Mouse (Mus musculus) lung, embryonic 14.5 days (tissue): Measurements from ENCODE around the gene Lancl3. TPM values are rescaled to one million over a fixed set of nuclear protein-coding genes. Genes with fewer than 3 reads are reported as not detected.

Experiments
- ATAC-seq: fragments of 200-750 bp; cut with Nextera tagmentation; 2 replicates; pipeline ENCODE4 v1.8.0; 2017; ENCODE audit warnings: mild to moderate bottlenecking, moderate TSS enrichment, moderate library complexity; ENCODE audit not compliant: insufficient read depth
- DNase-seq: peaks from one replicate; pipeline ENCODE4 v3.0.0-alpha.2; 2015
- H3K27ac ChIP-seq: fragments of 300-500 bp; sonication (generic); 2 replicates; pipeline ENCODE4 v1.5.1; 2014; ENCODE audit warnings: low read depth, mild to moderate bottlenecking, moderate library complexity
- H3K27me3 ChIP-seq: fragments of 300-500 bp; sonication (generic); 2 replicates; pipeline ENCODE4 v1.6.1; 2014; ENCODE audit warnings: low read length, control low read depth; ENCODE audit not compliant: insufficient read depth
- H3K36me3 ChIP-seq: fragments of 300-500 bp; sonication (generic); 2 replicates; pipeline ENCODE4 v1.6.1; 2014; ENCODE audit warnings: control low read depth; ENCODE audit not compliant: insufficient read depth
- H3K4me1 ChIP-seq: fragments of 300-500 bp; sonication (generic); 2 replicates; pipeline ENCODE4 v1.6.1; 2014; ENCODE audit warnings: antibody characterized with exemption, control low read depth; ENCODE audit not compliant: insufficient read depth
- H3K4me2 ChIP-seq: fragments of 300-500 bp; sonication (generic); 2 replicates; pipeline ENCODE4 v1.6.1; 2014; ENCODE audit warnings: mild to moderate bottlenecking
- H3K4me3 ChIP-seq: fragments of 300-500 bp; sonication (generic); 2 replicates; pipeline ENCODE4 v1.5.1; 2014; ENCODE audit warnings: low read depth, low read length
- H3K9ac ChIP-seq: fragments of 300-500 bp; sonication (generic); 2 replicates; pipeline ENCODE4 v1.6.1; 2014
- H3K9me3 ChIP-seq: fragments of 300-500 bp; sonication (generic); 2 replicates; pipeline ENCODE4 v1.6.1; 2016; ENCODE audit warnings: low read depth, low read length, control low read depth
- CTCF ChIP-seq: IDR thresholded peaks from 2 replicates; pipeline ENCODE4 v1.5.1; 2016; ENCODE audit warnings: antibody characterized with exemption, low read depth
- WGBS: fragments of 180-500 bp; shearing (Covaris S2); extraction: QIAGEN DNeasy Blood & Tissue Kit; methylation state at CpG from one replicate; pipeline ENCODE4 v1.1.7; 2014; 5-methylcytosine and 5-hydroxymethylcytosine counted together
- polyA plus RNA-seq: library from polyadenylated mRNA; unstranded; fragments of >200 nt; fragmentation: Nextera tagmentation; extraction: Ambion mirVana; gene quantifications from 2 replicates; pipeline ENCODE4 v1.2.1, GENCODE M21; 2014

The Lancl3 gene
- polyA plus RNA-seq, 1 experiment from 2014 or later = 1.4 TPM

GRCm38 (mm10) chrX:9243381-9243864, 43.7 kb downstream of the Lancl3 start:
- Histone ChIP-seq H3K9ac (no peak overlapping the region), H3K36me3 (no peaks in the 10 kb centered on the region), H3K4me2 (no peak overlapping the region), H3K27ac (no peak overlapping the region), H3K4me3 (no peak overlapping the region), H3K27me3 (no peaks in the 10 kb centered on the region), H3K4me1 (no peaks in the 10 kb centered on the region), H3K9me3 (no peaks in the 10 kb centered on the region)
- no peak for TF ChIP-seq CTCF
- 33% methylated on average over 8 of the region's 8 CpGs for WGBS
- DNase-seq (peak; percentile 80), ATAC-seq (peak; percentile 63; the same call in 1 of the 2 replicates)

- no peak overlapping the region for H3K27ac ChIP-seq
- H3K9ac ChIP-seq = no peak overlapping the region
- no peak overlapping the region for H3K4me3 ChIP-seq
- no peaks in the 10 kb centered on the region for H3K36me3 ChIP-seq
- no peaks in the 10 kb centered on the region for H3K4me1 ChIP-seq
- no peak overlapping the region for H3K4me2 ChIP-seq
- TF ChIP-seq CTCF = no peak
- no peaks in the 10 kb centered on the region for H3K9me3 ChIP-seq
- DNase-seq = no peak
- WGBS = 46% methylated on average over 12 of the region's 12 CpGs
- ATAC-seq = peak; percentile 47; the same call in 1 of the 2 replicates
- H3K27me3 ChIP-seq = no peaks in the 10 kb centered on the region
Observed at GRCm38 (mm10) chrX:9244603-9245336, 45.1 kb downstream of the Lancl3 start.

GRCm38 (mm10) chrX:9248911-9249310, 49.2 kb downstream of the Lancl3 start:
- no peak for DNase-seq
- ATAC-seq = no peak
- 42% methylated on average over 5 of the region's 5 CpGs for WGBS

GRCm38 (mm10) chrX:9253990-9254389, 54.3 kb downstream of the Lancl3 start:
- no peak overlapping the region for H3K4me2 ChIP-seq
- 71% methylated on average over 10 of the region's 10 CpGs for WGBS
- H3K9ac ChIP-seq = no peak overlapping the region
- no peaks in the 10 kb centered on the region for H3K27me3 ChIP-seq
- H3K36me3 ChIP-seq = no peaks in the 10 kb centered on the region
- no peak overlapping the region for H3K4me3 ChIP-seq
- ATAC-seq = no peak
- H3K27ac ChIP-seq = no peak overlapping the region
- TF ChIP-seq CTCF = no peak
- DNase-seq = no peak
- no peaks in the 10 kb centered on the region for H3K9me3 ChIP-seq
- H3K4me1 ChIP-seq = no peaks in the 10 kb centered on the region

More at GRCm38 (mm10) chrX:9248911-9249310, 49.2 kb downstream of the Lancl3 start:
- no peaks in the 10 kb centered on the region for H3K36me3 ChIP-seq
- no peak overlapping the region for H3K9ac ChIP-seq
- H3K27ac ChIP-seq = no peak overlapping the region
- H3K4me2 ChIP-seq = no peak overlapping the region
- H3K27me3 ChIP-seq = no peaks in the 10 kb centered on the region
- no peaks in the 10 kb centered on the region for H3K4me1 ChIP-seq
- H3K4me3 ChIP-seq = no peak overlapping the region
- TF ChIP-seq CTCF = no peak
- H3K9me3 ChIP-seq = no peaks in the 10 kb centered on the region

- Histone ChIP-seq H3K9me3 (no peaks in the 10 kb centered on the region), H3K4me1 (no peaks in the 10 kb centered on the region), H3K9ac (no peak overlapping the region), H3K4me3 (no peak overlapping the region), H3K27ac (no peak overlapping the region), H3K27me3 (no peaks in the 10 kb centered on the region), H3K4me2 (no peak overlapping the region), H3K36me3 (no peaks in the 10 kb centered on the region)
- 83% methylated on average over 3 of the region's 3 CpGs for WGBS
- no peak for DNase-seq
- TF ChIP-seq CTCF = no peak
- no peak for ATAC-seq
Observed at GRCm38 (mm10) chrX:9254901-9255300, 55.2 kb downstream of the Lancl3 start.

GRCm38 (mm10) chrX:9256766-9257165, 57.1 kb downstream of the Lancl3 start, which contains the start of gene Gm14862:
Gm14862 (minus strand) TSS chrX:9256899.
- DNase-seq = no peak
- H3K9ac ChIP-seq = no peak within 1 kb of the TSS
- no peaks in the 10 kb centered on the region for H3K9me3 ChIP-seq
- no peak within 1 kb of the TSS for H3K27ac ChIP-seq
- no peak for TF ChIP-seq CTCF
- no peaks in the 10 kb centered on the region for H3K36me3 ChIP-seq
- H3K4me1 ChIP-seq = no peaks in the 10 kb centered on the region
- H3K27me3 ChIP-seq = no peaks in the 10 kb centered on the region
- no peak for ATAC-seq
- no peak within 1 kb of the TSS for H3K4me2 ChIP-seq
- no peak within 1 kb of the TSS for H3K4me3 ChIP-seq
- WGBS = 66% methylated on average over 5 of the region's 5 CpGs

GRCm38 (mm10) chrX:9257831-9258230, 58.1 kb downstream of the Lancl3 start:
- Histone ChIP-seq H3K4me3 (no peak overlapping the region), H3K36me3 (no peaks in the 10 kb centered on the region), H3K4me1 (no peaks in the 10 kb centered on the region), H3K9ac (no peak overlapping the region), H3K27me3 (no peaks in the 10 kb centered on the region), H3K9me3 (no peaks in the 10 kb centered on the region), H3K27ac (no peak overlapping the region), H3K4me2 (no peak overlapping the region)
- no peak for TF ChIP-seq CTCF
- no peak for ATAC-seq
- 81% methylated on average over 7 of the region's 7 CpGs for WGBS
- DNase-seq = no peak
